Mouse (Mus musculus): ENCODE measurements around the gene Tbx15. TPM values are rescaled to one million over a fixed set of nuclear protein-coding genes. Genes with fewer than 3 reads are reported as not detected.

The Tbx15 gene
- polyA plus RNA-seq, 1 experiment from 2014 or later = not detected

DNA sequence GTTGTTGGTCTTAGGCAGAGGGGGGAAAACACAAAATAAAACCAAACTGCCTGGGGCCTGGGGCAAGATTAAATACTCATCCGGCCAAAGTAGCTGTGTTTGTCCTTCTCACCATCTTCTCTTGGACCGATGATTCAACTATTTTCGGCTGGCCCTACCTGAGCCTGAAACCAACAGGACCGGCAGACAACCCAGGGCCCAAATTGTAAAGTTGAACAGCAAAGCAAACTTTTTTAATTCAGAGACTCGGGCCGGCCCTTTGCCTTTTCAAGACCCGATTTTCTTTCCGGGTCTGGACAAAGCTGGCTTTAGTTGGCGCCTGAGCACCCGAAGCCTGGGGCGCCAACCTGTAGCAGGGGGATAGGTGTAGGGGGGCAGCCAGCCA is 16.2 kb downstream of the Tbx15 start:
- Histone ChIP-seq H3K36me3 (ENCODE audit: insufficient read depth, low read length) (no peaks in the 10 kb centered on the region), H3K9me3 (replicated peaks; ENCODE audit: low read length) (no peaks in the 10 kb centered on the region), H3K4me1 (replicated peaks; ENCODE audit: insufficient read depth, low read length) (peaks cover 6% of the 10 kb centered on the region), H3K27ac (no peak overlapping the region), H3K4me3 (replicated peaks; ENCODE audit: low read depth, low read length) (no peak overlapping the region), H3K9ac (ENCODE audit: low read depth, low read length) (no peak overlapping the region), H3K4me2 (ENCODE audit: low read length) (no peak overlapping the region), H3K27me3 (ENCODE audit: insufficient read depth, low read length) (peaks cover 85% of the 10 kb centered on the region)
- no peak for ATAC-seq (replicated peaks; ENCODE audit: low FRiP score, low read depth)
- 6% methylated on average over 11 of the region's 11 CpGs for WGBS
- DNase-seq (ENCODE audit: low spot score) = no peak
- no peak for TF ChIP-seq CTCF (IDR thresholded peaks at IDR 0.05; ENCODE audit: low read depth)

DNA sequence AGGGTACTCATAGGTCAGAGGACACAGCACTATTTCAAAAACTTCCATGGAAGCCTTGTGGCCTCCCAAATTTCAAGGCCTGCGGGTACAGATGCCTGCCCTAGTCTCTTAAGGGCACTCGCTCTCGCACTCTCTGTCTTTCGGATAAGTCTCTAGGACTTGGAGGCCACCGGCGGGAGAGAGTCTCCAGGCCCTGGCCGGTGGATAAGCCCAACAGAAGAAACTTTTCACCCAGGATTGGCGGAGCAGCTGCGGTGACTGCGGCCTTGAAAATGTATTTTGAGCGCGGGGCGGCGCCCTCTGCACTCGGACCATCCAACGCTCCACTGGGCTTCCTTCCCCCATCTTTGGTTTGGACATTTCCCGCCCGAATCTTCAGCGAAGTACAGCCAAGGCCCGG is 16.6 kb downstream of the Tbx15 start:
- H3K4me2 ChIP-seq (ENCODE audit: low read length) = no peak overlapping the region
- ATAC-seq (replicated peaks; ENCODE audit: low FRiP score, low read depth) (no peak), DNase-seq (ENCODE audit: low spot score) (no peak)
- no peak overlapping the region for H3K4me3 ChIP-seq (replicated peaks; ENCODE audit: low read depth, low read length)
- H3K36me3 ChIP-seq (ENCODE audit: insufficient read depth, low read length) = no peaks in the 10 kb centered on the region
- H3K9me3 ChIP-seq (replicated peaks; ENCODE audit: low read length) = no peaks in the 10 kb centered on the region
- TF ChIP-seq CTCF (IDR thresholded peaks at IDR 0.05; ENCODE audit: low read depth) = peak; percentile 26; the same call in 1 of the 2 replicates
- no peak overlapping the region for H3K9ac ChIP-seq (ENCODE audit: low read depth, low read length)
- no peak overlapping the region for H3K27ac ChIP-seq
- peaks cover 85% of the 10 kb centered on the region for H3K27me3 ChIP-seq (ENCODE audit: insufficient read depth, low read length)
- 4% methylated on average over 20 of the region's 20 CpGs for WGBS
- H3K4me1 ChIP-seq (replicated peaks; ENCODE audit: insufficient read depth, low read length) = peaks cover 6% of the 10 kb centered on the region

DNA sequence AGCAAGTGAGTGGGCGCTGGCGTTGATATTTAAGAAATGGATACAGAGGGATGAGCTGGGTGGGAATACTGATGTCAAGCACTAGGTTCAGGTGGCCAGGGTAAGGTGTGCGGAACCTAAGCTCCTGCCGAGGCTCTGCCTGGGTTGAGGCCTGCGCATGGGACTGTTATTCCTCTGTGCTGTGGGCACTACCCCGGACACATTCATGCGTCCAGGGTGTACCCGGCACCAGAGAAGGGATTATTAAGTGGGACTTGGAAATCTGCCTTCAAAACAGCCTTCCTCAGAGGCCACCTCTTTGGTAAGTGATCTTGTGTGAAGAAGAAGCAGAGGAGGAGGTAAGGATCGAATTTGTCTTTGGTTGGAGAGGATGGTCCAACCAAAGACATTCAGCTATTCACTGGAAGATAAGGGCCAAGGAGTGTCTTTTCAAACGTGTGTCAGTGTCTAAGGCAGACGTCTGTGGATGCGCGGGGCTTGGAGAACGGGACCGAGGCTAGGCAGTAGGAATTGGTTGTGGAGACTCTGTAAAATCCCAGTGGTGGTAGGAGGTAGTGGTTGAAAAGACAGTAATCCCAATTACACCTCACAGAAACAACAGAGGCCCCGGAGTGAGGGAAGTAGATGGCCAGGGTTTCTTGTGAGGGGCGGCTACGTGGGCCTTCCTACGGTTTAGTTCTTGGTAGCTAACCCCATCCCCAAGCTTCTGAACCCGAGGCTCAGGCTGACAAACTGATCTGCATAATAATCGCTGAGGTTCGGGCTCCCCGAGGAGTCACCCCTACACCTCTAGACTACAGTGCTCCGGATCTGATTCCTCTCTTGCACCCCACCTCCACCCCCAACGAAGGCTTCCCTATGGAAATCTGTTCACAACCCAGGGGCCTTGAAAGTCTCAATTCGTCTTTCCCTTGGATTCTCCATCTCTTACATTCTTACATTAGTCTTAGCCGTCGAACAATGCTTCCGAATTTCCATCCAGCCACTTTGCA is 17.7 kb downstream of the Tbx15 start:
- H3K27me3 ChIP-seq (ENCODE audit: insufficient read depth, low read length) = peaks cover 86% of the 10 kb centered on the region
- H3K9ac ChIP-seq (ENCODE audit: low read depth, low read length) = no peak overlapping the region
- no peak for ATAC-seq (replicated peaks; ENCODE audit: low FRiP score, low read depth)
- 1% methylated on average over 29 of the region's 29 CpGs for WGBS
- no peak for TF ChIP-seq CTCF (IDR thresholded peaks at IDR 0.05; ENCODE audit: low read depth)
- H3K36me3 ChIP-seq (ENCODE audit: insufficient read depth, low read length) = no peaks in the 10 kb centered on the region
- H3K4me2 ChIP-seq (ENCODE audit: low read length) = no peak overlapping the region
- no peaks in the 10 kb centered on the region for H3K9me3 ChIP-seq (replicated peaks; ENCODE audit: low read length)
- no peak overlapping the region for H3K27ac ChIP-seq
- H3K4me1 ChIP-seq (replicated peaks; ENCODE audit: insufficient read depth, low read length) = peaks cover 6% of the 10 kb centered on the region
- no peak overlapping the region for H3K4me3 ChIP-seq (replicated peaks; ENCODE audit: low read depth, low read length)
- DNase-seq (ENCODE audit: low spot score) = no peak

DNA sequence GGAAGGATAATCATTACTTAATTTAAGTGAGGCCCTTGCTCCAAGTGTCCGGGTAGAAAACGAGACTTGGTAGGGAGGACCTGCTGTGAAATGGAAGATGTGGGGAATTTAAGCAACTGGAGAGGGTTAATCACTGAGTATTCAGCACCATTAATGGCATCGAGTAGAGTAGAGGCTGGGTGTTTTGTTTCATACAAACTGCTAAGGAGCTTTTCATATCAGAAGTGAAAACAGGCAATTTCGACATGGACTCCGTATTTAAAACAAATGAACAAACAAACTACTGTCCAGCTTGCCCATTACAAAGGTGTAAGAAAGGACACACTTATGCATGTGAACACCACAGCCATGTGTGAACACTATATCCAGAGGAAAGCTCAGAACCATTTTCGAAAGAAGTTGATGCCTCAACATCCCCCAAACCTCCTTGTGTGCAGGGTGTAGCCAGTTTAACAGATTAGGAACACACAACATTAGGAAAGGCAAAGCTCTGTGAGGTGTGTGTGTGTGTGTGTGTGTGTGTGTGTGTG is 19.6 kb downstream of the Tbx15 start:
- no peak for DNase-seq (ENCODE audit: low spot score)
- Histone ChIP-seq H3K27ac (no peak overlapping the region), H3K4me1 (replicated peaks; ENCODE audit: insufficient read depth, low read length) (no peaks in the 10 kb centered on the region), H3K4me2 (ENCODE audit: low read length) (no peak overlapping the region), H3K36me3 (ENCODE audit: insufficient read depth, low read length) (no peaks in the 10 kb centered on the region), H3K4me3 (replicated peaks; ENCODE audit: low read depth, low read length) (no peak overlapping the region), H3K9me3 (replicated peaks; ENCODE audit: low read length) (no peaks in the 10 kb centered on the region), H3K9ac (ENCODE audit: low read depth, low read length) (no peak overlapping the region), H3K27me3 (ENCODE audit: insufficient read depth, low read length) (peaks cover 89% of the 10 kb centered on the region)
- WGBS = 5% methylated on average over 6 of the region's 6 CpGs
- TF ChIP-seq CTCF (IDR thresholded peaks at IDR 0.05; ENCODE audit: low read depth) = no peak
- ATAC-seq (replicated peaks; ENCODE audit: low FRiP score, low read depth) = no peak

DNA sequence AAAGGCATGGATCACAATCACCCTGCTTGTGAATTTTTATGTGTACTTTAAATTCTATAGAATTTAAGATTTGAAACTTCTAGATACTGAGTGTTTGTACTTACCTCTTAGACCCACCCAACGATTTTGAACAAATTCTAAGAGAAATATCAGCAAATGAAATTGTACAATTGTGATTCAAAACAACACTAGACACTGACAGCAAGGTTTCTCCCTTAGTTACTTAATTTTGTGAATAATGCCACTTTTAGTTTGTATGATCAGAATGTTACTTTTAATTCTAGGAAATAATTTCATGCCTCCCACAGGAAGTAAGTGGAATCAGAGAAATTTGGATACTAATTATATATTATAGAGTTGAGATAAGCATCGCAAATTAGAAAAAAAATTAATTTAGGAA is 20.2 kb downstream of the Tbx15 start:
- no peak for ATAC-seq (replicated peaks; ENCODE audit: low FRiP score, low read depth)
- WGBS = 32% methylated on average over 2 of the region's 2 CpGs
- no peaks in the 10 kb centered on the region for H3K4me1 ChIP-seq (replicated peaks; ENCODE audit: insufficient read depth, low read length)
- H3K9ac ChIP-seq (ENCODE audit: low read depth, low read length) = no peak overlapping the region
- no peak overlapping the region for H3K4me2 ChIP-seq (ENCODE audit: low read length)
- no peaks in the 10 kb centered on the region for H3K36me3 ChIP-seq (ENCODE audit: insufficient read depth, low read length)
- TF ChIP-seq CTCF (IDR thresholded peaks at IDR 0.05; ENCODE audit: low read depth) = no peak
- no peak for DNase-seq (ENCODE audit: low spot score)
- no peak overlapping the region for H3K27ac ChIP-seq
- H3K27me3 ChIP-seq (ENCODE audit: insufficient read depth, low read length) = peaks cover 91% of the 10 kb centered on the region
- no peak overlapping the region for H3K4me3 ChIP-seq (replicated peaks; ENCODE audit: low read depth, low read length)
- no peaks in the 10 kb centered on the region for H3K9me3 ChIP-seq (replicated peaks; ENCODE audit: low read length)

DNA sequence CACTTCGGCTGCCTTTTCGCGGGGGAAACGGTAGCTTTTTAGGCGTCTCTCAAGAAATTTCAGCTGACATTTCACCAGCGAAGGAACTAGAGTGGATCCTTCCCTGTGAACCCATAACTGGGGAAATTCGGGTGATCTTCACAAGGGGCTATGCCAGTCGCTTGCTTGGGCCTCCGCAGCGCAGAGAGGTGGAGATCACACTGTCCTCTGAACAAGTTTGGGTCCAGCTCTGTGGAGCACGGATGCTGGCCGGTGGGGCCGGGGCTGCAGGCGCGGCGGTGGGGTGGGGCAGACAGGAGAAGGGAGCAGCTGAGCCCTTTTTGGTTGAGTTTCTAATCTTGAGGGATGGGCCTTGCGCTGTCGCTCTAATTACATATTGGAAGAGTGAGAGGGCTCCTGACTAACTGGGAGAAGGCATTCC is 21.2 kb downstream of the Tbx15 start:
- Histone ChIP-seq H3K27me3 (ENCODE audit: insufficient read depth, low read length) (peaks cover 81% of the 10 kb centered on the region), H3K4me1 (replicated peaks; ENCODE audit: insufficient read depth, low read length) (no peaks in the 10 kb centered on the region), H3K27ac (no peak overlapping the region), H3K4me3 (replicated peaks; ENCODE audit: low read depth, low read length) (no peak overlapping the region), H3K9ac (ENCODE audit: low read depth, low read length) (no peak overlapping the region), H3K36me3 (ENCODE audit: insufficient read depth, low read length) (no peaks in the 10 kb centered on the region), H3K9me3 (replicated peaks; ENCODE audit: low read length) (no peaks in the 10 kb centered on the region), H3K4me2 (ENCODE audit: low read length) (no peak overlapping the region)
- WGBS = 2% methylated on average over 18 of the region's 18 CpGs
- ATAC-seq (replicated peaks; ENCODE audit: low FRiP score, low read depth) = no peak
- no peak for DNase-seq (ENCODE audit: low spot score)
- no peak for TF ChIP-seq CTCF (IDR thresholded peaks at IDR 0.05; ENCODE audit: low read depth)

All from kidney, postnatal 0 days (tissue).